Mouse (Mus musculus): ENCODE results near the gene 1700001K19Rik. TPM values are rescaled to one million over a fixed set of nuclear protein-coding genes. Genes with fewer than 3 reads are reported as not detected.
"Not testable (repeated sequence)": the region's sequence is repeated elsewhere in the genome, so short reads cannot be mapped to it uniquely, and the experiment has no call there.

The 1700001K19Rik gene
- total RNA-seq, 2 experiments from 2014 or later = not detected

GRCm38 (mm10) chr12:110696975-110697400 lies 14.6 kb upstream of the 1700001K19Rik start:
- ATAC-seq (replicated peaks; ENCODE audit: low FRiP score, poor library complexity, severe bottlenecking) = no peak

DNA sequence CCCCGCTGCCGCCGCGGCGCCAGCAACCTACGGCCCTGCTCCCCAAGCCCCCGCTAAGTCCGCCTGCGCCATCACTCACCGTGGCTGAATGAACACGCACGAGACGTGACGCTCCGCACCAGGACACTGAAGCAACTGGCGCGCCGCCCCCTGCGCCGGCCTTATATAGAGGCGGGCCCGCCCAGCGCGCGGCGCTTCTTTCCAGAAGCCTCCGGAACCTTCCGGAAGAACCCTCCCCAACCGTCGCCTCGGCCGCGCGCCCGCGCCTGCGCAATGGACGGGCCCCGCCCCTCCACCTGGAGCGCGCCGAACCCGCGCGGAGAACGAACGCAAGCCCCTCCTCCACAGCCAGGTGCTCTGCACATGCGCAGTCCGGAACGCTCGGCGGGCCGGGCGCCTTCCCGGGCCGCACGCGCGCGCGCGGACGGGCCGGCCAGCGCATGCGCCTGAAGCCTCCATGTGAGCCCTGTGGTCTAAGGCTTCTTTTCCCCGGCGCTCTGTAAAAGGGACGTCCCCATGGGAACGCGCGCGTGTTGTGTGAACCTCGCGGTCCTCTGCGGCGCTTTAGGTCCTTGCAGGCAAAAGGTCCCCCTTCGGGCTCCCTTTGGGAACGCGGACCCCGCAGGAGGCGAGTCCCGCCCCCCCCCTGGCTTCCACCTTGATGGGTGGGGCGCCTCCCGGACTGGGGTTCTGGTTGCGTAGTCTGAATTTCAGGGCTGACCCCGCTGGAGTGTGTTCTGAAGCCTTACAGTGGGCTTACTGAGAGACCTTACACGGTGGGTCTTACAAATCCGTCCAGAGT lies 14.0 kb upstream of the 1700001K19Rik start:
- ATAC-seq (replicated peaks; ENCODE audit: low FRiP score, poor library complexity, severe bottlenecking) = peak; percentile 80

DNA sequence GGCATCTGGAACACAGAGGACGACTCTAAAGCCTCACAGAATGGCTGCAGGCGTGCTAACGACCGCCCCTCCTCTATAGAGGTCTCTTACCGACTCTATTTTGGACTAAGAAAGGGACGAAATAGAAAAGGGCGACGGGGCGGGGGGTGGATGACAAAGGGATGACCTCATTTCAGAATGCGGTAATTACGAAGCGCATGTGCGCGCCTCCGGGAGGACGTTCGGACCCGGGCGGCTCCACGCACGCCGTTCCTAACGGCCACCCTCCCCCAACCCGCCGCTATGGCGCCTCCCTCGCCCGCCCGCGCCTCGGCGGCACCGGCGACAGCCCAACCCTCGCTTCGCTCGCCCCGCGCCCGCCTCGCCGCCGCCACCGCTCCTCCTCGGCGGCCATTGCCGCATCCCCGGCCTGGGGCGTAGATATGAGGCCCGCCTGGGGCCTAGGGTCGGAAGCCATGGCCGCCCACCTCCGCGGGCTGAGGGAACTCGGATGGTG lies 13.3 kb upstream of the 1700001K19Rik start:
- 0 out of 2 replicates have a peak, but pooled peaks have one; percentile 22 for ATAC-seq (replicated peaks; ENCODE audit: low FRiP score, poor library complexity, severe bottlenecking)

GRCm38 (mm10) chr12:110693378-110693777 lies 11.0 kb upstream of the 1700001K19Rik start:
- ATAC-seq (replicated peaks; ENCODE audit: low FRiP score, poor library complexity, severe bottlenecking) = not testable (repeated sequence)

DNA sequence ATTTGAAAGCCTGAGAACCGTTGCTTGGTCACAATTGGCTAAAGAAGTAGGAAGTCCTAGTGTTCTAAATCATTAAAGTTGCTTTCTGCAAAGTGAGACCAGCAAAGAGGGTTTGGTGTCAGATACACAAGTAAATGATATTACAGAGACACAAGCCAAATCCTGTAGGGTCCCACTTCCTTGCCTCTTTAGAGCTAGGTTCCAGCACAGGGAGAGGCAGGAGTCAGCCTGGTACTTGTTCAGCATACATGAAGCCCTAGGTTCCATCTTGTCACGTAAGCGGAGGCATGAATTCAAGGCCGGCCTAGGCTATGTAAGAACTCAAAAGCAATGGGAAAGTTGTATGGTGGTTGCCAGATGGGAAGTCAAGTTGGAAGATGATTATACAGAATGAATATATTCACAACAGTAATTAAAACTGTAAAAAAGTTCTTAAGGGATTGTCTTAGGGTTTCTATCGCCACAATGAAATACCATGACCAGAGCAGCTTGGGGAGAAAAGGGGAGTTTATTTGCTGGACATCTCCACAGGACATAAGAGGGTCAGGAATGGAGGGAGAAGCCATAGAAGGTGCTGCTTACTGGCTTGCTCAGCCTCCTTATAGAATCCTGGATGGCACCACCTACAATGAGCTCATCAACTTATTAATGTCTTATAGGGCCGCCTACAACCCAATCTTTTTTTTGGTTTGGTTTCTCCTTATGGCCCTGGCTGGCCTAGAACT lies 7.7 kb upstream of the 1700001K19Rik start:
- ATAC-seq (replicated peaks; ENCODE audit: low FRiP score, poor library complexity, severe bottlenecking) = no peak

- ATAC-seq (replicated peaks; ENCODE audit: low FRiP score, poor library complexity, severe bottlenecking) = not testable (repeated sequence)
These were observed 6.5 kb upstream of the 1700001K19Rik start for GRCm38 (mm10) chr12:110688921-110689320.

GRCm38 (mm10) chr12:110687894-110688734 lies 5.7 kb upstream of the 1700001K19Rik start:
- no peak for ATAC-seq (replicated peaks; ENCODE audit: low FRiP score, poor library complexity, severe bottlenecking)

GRCm38 (mm10) chr12:110683580-110683979 lies 1.2 kb upstream of the 1700001K19Rik start:
- no peak for ATAC-seq (replicated peaks; ENCODE audit: low FRiP score, poor library complexity, severe bottlenecking)

DNA sequence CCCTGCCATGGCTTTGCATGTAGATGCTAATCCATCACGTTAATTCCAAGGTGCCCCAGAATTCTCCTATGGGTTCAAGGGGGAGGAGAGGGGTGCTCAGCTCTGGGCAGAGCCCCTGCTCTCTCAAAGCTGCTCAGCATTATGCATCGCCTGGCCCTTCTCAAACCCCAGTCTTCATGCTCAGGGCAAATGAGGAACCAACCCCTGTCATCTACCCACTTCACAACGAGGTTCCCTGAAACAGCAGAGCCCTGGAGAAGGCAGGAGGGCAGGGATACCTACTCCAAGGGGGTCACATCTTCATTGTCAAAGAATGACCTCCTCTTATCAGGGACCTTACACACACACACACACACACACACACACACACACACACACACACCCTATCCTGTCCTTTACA lies 541 bp downstream of the 1700001K19Rik start:
- ATAC-seq (replicated peaks; ENCODE audit: low FRiP score, poor library complexity, severe bottlenecking) = no peak

DNA sequence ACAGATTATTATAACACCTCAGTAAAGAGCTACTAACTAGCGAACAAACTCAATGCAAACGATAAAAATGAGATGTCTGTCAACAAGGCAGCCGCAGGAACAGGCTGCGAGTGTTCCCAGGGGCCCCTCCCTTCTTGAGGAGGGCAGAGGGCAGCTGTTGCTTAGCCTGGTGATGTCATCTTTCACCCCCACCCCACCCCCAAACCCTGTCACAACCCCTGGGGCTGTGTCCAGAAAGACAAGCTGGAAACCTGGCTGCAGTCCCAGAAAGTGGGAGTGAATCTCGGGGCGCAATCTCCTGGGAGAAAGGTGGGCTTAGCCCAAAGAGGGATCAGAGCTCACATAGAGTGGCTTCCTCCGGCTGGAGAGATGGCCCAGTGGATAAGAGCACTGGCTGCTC lies 1.2 kb downstream of the 1700001K19Rik start:
- ATAC-seq (replicated peaks; ENCODE audit: low FRiP score, poor library complexity, severe bottlenecking) = no peak

DNA sequence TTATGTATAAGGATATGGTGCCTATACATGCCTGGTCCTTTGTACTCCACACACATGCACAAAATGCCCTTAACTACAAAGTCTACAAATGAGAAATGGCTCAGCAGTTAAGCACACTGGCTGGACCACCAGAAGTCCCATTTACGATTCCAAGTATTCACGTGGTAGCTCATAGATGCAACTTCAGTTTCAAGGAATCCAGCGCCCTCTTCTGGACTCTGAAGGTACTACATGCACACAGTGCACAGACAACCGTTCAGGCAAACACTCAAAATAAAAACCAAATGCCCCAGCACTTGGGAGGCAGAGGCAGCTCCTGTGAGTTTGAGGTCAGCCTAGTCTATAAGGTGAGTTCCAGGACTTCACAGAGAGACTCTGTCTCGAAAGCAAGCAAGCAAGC lies 8.2 kb downstream of the 1700001K19Rik start:
- ATAC-seq (replicated peaks; ENCODE audit: low FRiP score, poor library complexity, severe bottlenecking) = peak; percentile 66

DNA sequence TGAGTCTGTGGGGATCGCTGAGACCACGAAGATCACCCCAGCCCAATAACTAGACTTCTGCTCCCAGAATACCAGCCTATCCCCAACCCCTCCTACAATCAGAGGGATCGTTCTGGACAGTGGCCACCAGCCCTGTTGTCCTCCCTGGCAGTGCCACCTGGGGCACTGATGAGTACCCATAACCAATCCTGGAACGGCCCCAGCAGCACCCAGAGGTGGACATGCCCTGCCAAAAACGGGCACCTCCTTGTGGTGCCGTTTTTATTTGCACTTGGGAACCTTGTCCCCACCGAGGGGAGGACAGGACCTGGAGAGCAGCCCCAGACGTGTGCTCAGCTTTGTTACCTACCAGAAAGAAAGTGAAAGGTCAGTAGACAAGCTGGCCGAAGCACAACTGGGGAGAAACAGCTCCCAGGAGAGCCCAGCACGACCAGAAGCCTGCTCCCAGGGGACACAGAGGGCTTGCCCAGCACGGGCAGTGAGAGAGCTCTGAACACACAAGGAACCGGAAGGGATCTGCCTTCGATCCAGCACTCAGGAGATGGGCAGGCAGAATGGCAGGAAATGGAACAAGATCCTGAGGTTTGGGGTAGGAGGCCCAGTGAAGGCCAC lies 14.8 kb downstream of the 1700001K19Rik start:
- ATAC-seq (replicated peaks; ENCODE audit: low FRiP score, poor library complexity, severe bottlenecking) = no peak

DNA sequence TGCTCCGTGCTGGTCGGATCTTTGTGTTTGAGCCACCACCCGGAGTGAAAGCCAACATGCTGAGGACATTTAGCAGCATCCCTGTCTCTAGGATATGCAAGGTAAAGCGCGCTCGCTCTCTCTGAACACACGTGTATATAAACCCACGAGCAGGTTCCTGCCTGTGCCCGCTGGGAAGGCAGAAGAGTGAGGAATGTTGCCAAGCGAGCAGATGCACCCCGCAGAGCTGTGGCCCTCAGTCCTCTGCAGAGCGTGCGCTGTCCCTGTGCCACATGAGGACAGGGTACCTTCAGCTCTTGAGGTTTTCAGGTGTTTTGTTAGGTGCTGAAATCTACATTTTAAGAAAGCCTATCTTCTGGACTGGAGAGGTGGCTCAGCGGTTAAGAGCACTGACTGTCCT lies 20.7 kb downstream of the 1700001K19Rik start:
- no peak for ATAC-seq (replicated peaks; ENCODE audit: low FRiP score, poor library complexity, severe bottlenecking)

GRCm38 (mm10) chr12:110651464-110651863 lies 31.0 kb downstream of the 1700001K19Rik start:
- ATAC-seq (replicated peaks; ENCODE audit: low FRiP score, poor library complexity, severe bottlenecking) = no peak

DNA sequence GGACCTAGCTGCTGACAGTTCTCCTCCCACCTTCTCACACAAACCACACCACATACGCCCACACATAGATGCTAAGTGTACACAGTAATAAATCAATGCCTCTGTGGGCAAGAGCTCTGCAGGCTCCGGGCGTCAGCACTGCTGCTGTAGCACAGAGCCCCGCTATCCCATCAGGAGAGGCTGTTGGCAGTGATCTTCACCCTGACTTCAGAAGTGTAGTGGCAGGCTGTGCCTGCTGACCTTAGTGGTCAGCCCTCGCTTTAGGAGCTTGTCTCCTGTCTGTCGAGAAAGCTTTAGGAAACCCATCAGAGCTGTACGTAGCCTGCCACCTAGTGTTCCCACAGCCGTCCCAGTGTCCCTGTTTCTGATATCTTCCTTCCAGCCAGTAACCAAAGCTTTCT lies 32.2 kb downstream of the 1700001K19Rik start:
- ATAC-seq (replicated peaks; ENCODE audit: low FRiP score, poor library complexity, severe bottlenecking) = no peak

DNA sequence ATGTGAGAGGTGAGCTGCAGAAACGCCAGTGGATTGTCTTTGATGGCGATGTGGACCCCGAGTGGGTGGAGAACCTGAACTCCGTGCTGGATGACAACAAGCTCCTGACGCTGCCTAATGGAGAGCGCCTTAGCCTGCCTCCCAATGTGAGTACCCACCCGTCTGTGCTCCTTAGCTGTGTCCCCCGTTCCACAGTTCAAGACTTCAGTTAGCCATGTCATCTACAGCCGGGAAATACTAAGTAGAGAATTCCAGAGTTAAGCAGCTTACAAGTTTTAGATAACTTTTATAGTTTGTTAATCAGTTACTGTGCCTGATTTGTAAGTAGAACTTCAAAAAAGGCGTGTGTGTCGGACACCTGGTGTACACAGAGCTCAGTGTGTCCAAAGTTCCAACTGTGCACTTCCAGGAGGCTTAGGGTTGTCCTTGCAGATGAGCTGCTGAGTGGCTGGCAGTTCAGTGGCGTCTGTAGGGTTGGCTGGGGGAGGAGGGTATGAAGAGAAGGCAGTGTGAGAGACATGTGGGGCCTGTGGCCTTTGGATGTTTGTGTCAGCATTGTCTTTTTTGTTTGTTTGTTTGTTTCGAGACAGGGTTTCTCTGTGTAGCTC lies 44.8 kb downstream of the 1700001K19Rik start:
- ATAC-seq (replicated peaks; ENCODE audit: low FRiP score, poor library complexity, severe bottlenecking) = no peak

GRCm38 (mm10) chr12:110636293-110636692 lies 46.1 kb downstream of the 1700001K19Rik start:
- ATAC-seq (replicated peaks; ENCODE audit: low FRiP score, poor library complexity, severe bottlenecking) = no peak

DNA sequence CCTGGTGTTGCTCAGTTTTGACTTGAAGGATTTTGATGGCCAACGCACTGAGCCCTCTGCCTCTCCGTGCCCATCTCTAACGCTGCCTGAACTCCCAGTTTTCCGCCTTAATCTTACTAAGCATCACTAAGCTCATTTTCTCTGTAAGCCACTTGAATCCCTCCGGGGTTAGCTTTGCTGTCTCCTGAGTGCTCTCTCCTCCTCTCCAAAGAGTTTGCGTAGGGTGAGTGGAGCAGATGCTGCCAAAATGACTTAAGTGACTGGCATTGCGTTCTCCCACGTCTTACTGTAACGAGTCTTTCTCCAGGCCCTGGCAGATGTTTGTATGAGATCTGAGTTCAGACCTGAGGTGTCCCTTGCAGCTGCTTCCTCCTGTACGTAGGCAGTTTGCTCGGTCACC lies 52.4 kb downstream of the 1700001K19Rik start:
- no peak for ATAC-seq (replicated peaks; ENCODE audit: low FRiP score, poor library complexity, severe bottlenecking)
